Mouse (Mus musculus): ENCODE results near the gene Htra2.

- TF ChIP-seq CTCF (IDR thresholded peaks at IDR 0.05; ENCODE audit: control insufficient read depth, insufficient read depth, insufficient read length) (no peak), MYOG (IDR thresholded peaks at IDR 0.05; ENCODE audit: control insufficient read depth, extremely low read depth, insufficient read length) (no peak), MYOD1 (IDR thresholded peaks at IDR 0.05; ENCODE audit: control insufficient read depth, insufficient read length, low read depth) (no peak)
Observed at GRCm38 (mm10) chr6:83008659-83009058, 46.4 kb downstream of the Htra2 start.
